Mouse (Mus musculus) liver, adult 2 months (tissue): ENCODE measurements around the gene Dlgap1.

Source experiments
- CTCF ChIP-seq: fragments of 200-500 bp; IDR thresholded peaks from 2 replicates; pipeline ENCODE4 v1.5.1; 2011; ENCODE audit warnings: low read depth, low read length, control low read depth
- POLR2A ChIP-seq: fragments of 200-500 bp; IDR thresholded peaks from 2 replicates; pipeline ENCODE4 v1.6.1; 2011; ENCODE audit warnings: low read length, control low read depth; ENCODE audit not compliant: insufficient read depth; ENCODE audit errors: extremely low read depth

- no peak for TF ChIP-seq CTCF
- no peak for TF ChIP-seq POLR2A
Measured at GRCm38 (mm10) chr17:69982236-69982923, 13.5 kb downstream of the Dlgap1 start.
